Mouse (Mus musculus) liver, embryonic 14.5 days (tissue): ENCODE measurements around the gene Eng.

Experiments
- CTCF ChIP-seq: IDR thresholded peaks from 2 replicates; pipeline ENCODE4 v1.5.1; 2016; ENCODE audit warnings: antibody characterized with exemption, low read depth, control low read depth
- EP300 ChIP-seq: IDR thresholded peaks from 2 replicates; pipeline ENCODE4 v1.6.1; 2016; ENCODE audit warnings: antibody characterized with exemption, low read depth

- TF ChIP-seq CTCF (no peak), EP300 (no peak)
Measured at GRCm38 (mm10) chr2:32667775-32668174, 21.4 kb downstream of the Eng start.
